Mouse (Mus musculus): Measurements from ENCODE around the gene Eps15l1. TPM values are rescaled to one million over a fixed set of nuclear protein-coding genes. Genes with fewer than 3 reads are reported as not detected.

The Eps15l1 gene
- polyA plus RNA-seq, 1 experiment from 2014 or later = 73.4 TPM

- H3K9me3 ChIP-seq (ENCODE audit: control insufficient read depth, low read length) = no peaks in the 10 kb centered on the region
- H3K27ac ChIP-seq (ENCODE audit: low read depth, low read length) = no peak overlapping the region
- no peak overlapping the region for H3K4me3 ChIP-seq (ENCODE audit: low read depth, low read length)
- no peak overlapping the region for H3K4me2 ChIP-seq (replicated peaks; ENCODE audit: low read depth, low read length)
- DNase-seq (ENCODE audit: low spot score) (no peak), ATAC-seq (ENCODE audit: low FRiP score) (no peak)
- no peaks in the 10 kb centered on the region for H3K4me1 ChIP-seq (replicated peaks; ENCODE audit: control insufficient read depth, insufficient read depth, low read length)
- peaks cover 23% of the 10 kb centered on the region; the same call in 1 of the 2 replicates for H3K36me3 ChIP-seq (ENCODE audit: control insufficient read depth, insufficient read depth, low read length)
- H3K9ac ChIP-seq (ENCODE audit: low read depth, low read length) = no peak overlapping the region
- no peaks in the 10 kb centered on the region for H3K27me3 ChIP-seq (ENCODE audit: control insufficient read depth, insufficient read depth, low read length)
- WGBS = 97% methylated on average over 2 of the region's 2 CpGs
Measured at GRCm38 (mm10) chr8:72385737-72386136, 35.5 kb downstream of the Eps15l1 start.

GRCm38 (mm10) chr8:72382395-72382794 is 38.9 kb downstream of the Eps15l1 start:
- no peaks in the 10 kb centered on the region for H3K9me3 ChIP-seq (ENCODE audit: control insufficient read depth, low read length)
- no peak overlapping the region for H3K9ac ChIP-seq (ENCODE audit: low read depth, low read length)
- no peak overlapping the region for H3K4me3 ChIP-seq (ENCODE audit: low read depth, low read length)
- no peak overlapping the region for H3K4me2 ChIP-seq (replicated peaks; ENCODE audit: low read depth, low read length)
- no peaks in the 10 kb centered on the region for H3K27me3 ChIP-seq (ENCODE audit: control insufficient read depth, insufficient read depth, low read length)
- DNase-seq (ENCODE audit: low spot score) = peak; percentile 12
- no peak overlapping the region for H3K27ac ChIP-seq (ENCODE audit: low read depth, low read length)
- 56% methylated on average over 5 of the region's 5 CpGs for WGBS
- no peaks in the 10 kb centered on the region for H3K4me1 ChIP-seq (replicated peaks; ENCODE audit: control insufficient read depth, insufficient read depth, low read length)
- H3K36me3 ChIP-seq (ENCODE audit: control insufficient read depth, insufficient read depth, low read length) = peaks cover 33% of the 10 kb centered on the region
- ATAC-seq (ENCODE audit: low FRiP score) = no peak

- no peaks in the 10 kb centered on the region for H3K4me1 ChIP-seq (replicated peaks; ENCODE audit: control insufficient read depth, insufficient read depth, low read length)
- no peaks in the 10 kb centered on the region for H3K9me3 ChIP-seq (ENCODE audit: control insufficient read depth, low read length)
- WGBS = 87% methylated on average over 8 of the region's 8 CpGs
- no peak overlapping the region for H3K9ac ChIP-seq (ENCODE audit: low read depth, low read length)
- DNase-seq (ENCODE audit: low spot score) = no peak
- no peak overlapping the region for H3K4me2 ChIP-seq (replicated peaks; ENCODE audit: low read depth, low read length)
- H3K36me3 ChIP-seq (ENCODE audit: control insufficient read depth, insufficient read depth, low read length) = peaks cover 27% of the 10 kb centered on the region
- no peaks in the 10 kb centered on the region for H3K27me3 ChIP-seq (ENCODE audit: control insufficient read depth, insufficient read depth, low read length)
- no peak overlapping the region for H3K27ac ChIP-seq (ENCODE audit: low read depth, low read length)
- ATAC-seq (ENCODE audit: low FRiP score) = no peak
- H3K4me3 ChIP-seq (ENCODE audit: low read depth, low read length) = no peak overlapping the region
Measured at GRCm38 (mm10) chr8:72380656-72381055, 40.6 kb downstream of the Eps15l1 start.

- Histone ChIP-seq H3K4me1 (replicated peaks; ENCODE audit: control insufficient read depth, insufficient read depth, low read length) (no peaks in the 10 kb centered on the region), H3K9ac (ENCODE audit: low read depth, low read length) (no peak overlapping the region), H3K27me3 (ENCODE audit: control insufficient read depth, insufficient read depth, low read length) (no peaks in the 10 kb centered on the region), H3K4me2 (replicated peaks; ENCODE audit: low read depth, low read length) (no peak overlapping the region), H3K27ac (ENCODE audit: low read depth, low read length) (no peak overlapping the region), H3K9me3 (ENCODE audit: control insufficient read depth, low read length) (no peaks in the 10 kb centered on the region), H3K4me3 (ENCODE audit: low read depth, low read length) (no peak overlapping the region), H3K36me3 (ENCODE audit: control insufficient read depth, insufficient read depth, low read length) (peaks cover 26% of the 10 kb centered on the region)
- 92% methylated on average over 2 of the region's 2 CpGs for WGBS
- DNase-seq (ENCODE audit: low spot score) (no peak), ATAC-seq (ENCODE audit: low FRiP score) (no peak)
Measured at GRCm38 (mm10) chr8:72376900-72377299, 44.4 kb downstream of the Eps15l1 start.

GRCm38 (mm10) chr8:72376309-72376708 is 45.0 kb downstream of the Eps15l1 start:
- WGBS = 100% methylated on average over 3 of the region's 5 CpGs
- no peak for DNase-seq (ENCODE audit: low spot score)
- H3K4me2 ChIP-seq (replicated peaks; ENCODE audit: low read depth, low read length) = no peak overlapping the region
- H3K27ac ChIP-seq (ENCODE audit: low read depth, low read length) = no peak overlapping the region
- no peak for ATAC-seq (ENCODE audit: low FRiP score)
- peaks cover 31% of the 10 kb centered on the region for H3K36me3 ChIP-seq (ENCODE audit: control insufficient read depth, insufficient read depth, low read length)
- no peaks in the 10 kb centered on the region for H3K9me3 ChIP-seq (ENCODE audit: control insufficient read depth, low read length)
- H3K27me3 ChIP-seq (ENCODE audit: control insufficient read depth, insufficient read depth, low read length) = no peaks in the 10 kb centered on the region
- H3K4me1 ChIP-seq (replicated peaks; ENCODE audit: control insufficient read depth, insufficient read depth, low read length) = no peaks in the 10 kb centered on the region
- no peak overlapping the region for H3K4me3 ChIP-seq (ENCODE audit: low read depth, low read length)
- no peak overlapping the region for H3K9ac ChIP-seq (ENCODE audit: low read depth, low read length)

- ATAC-seq (ENCODE audit: low FRiP score) = no peak
- 89% methylated on average over 5 of the region's 5 CpGs for WGBS
- no peak overlapping the region for H3K4me3 ChIP-seq (ENCODE audit: low read depth, low read length)
- no peak overlapping the region for H3K27ac ChIP-seq (ENCODE audit: low read depth, low read length)
- H3K4me1 ChIP-seq (replicated peaks; ENCODE audit: control insufficient read depth, insufficient read depth, low read length) = no peaks in the 10 kb centered on the region
- H3K9ac ChIP-seq (ENCODE audit: low read depth, low read length) = no peak overlapping the region
- DNase-seq (ENCODE audit: low spot score) = no peak
- no peaks in the 10 kb centered on the region for H3K27me3 ChIP-seq (ENCODE audit: control insufficient read depth, insufficient read depth, low read length)
- H3K9me3 ChIP-seq (ENCODE audit: control insufficient read depth, low read length) = no peaks in the 10 kb centered on the region
- H3K36me3 ChIP-seq (ENCODE audit: control insufficient read depth, insufficient read depth, low read length) = peaks cover 35% of the 10 kb centered on the region
- no peak overlapping the region for H3K4me2 ChIP-seq (replicated peaks; ENCODE audit: low read depth, low read length)
Measured at GRCm38 (mm10) chr8:72375161-72375560, 46.1 kb downstream of the Eps15l1 start.

GRCm38 (mm10) chr8:72372311-72372710 is 48.9 kb downstream of the Eps15l1 start:
- peaks cover 28% of the 10 kb centered on the region for H3K36me3 ChIP-seq (ENCODE audit: control insufficient read depth, insufficient read depth, low read length)
- H3K27ac ChIP-seq (ENCODE audit: low read depth, low read length) = no peak overlapping the region
- no peak overlapping the region for H3K9ac ChIP-seq (ENCODE audit: low read depth, low read length)
- no peak overlapping the region for H3K4me2 ChIP-seq (replicated peaks; ENCODE audit: low read depth, low read length)
- no peaks in the 10 kb centered on the region for H3K27me3 ChIP-seq (ENCODE audit: control insufficient read depth, insufficient read depth, low read length)
- H3K9me3 ChIP-seq (ENCODE audit: control insufficient read depth, low read length) = no peaks in the 10 kb centered on the region
- H3K4me3 ChIP-seq (ENCODE audit: low read depth, low read length) = no peak overlapping the region
- DNase-seq (ENCODE audit: low spot score) (no peak), ATAC-seq (ENCODE audit: low FRiP score) (no peak)
- no peaks in the 10 kb centered on the region for H3K4me1 ChIP-seq (replicated peaks; ENCODE audit: control insufficient read depth, insufficient read depth, low read length)
- WGBS = 98% methylated on average over 4 of the region's 4 CpGs

- no peak overlapping the region for H3K4me2 ChIP-seq (replicated peaks; ENCODE audit: low read depth, low read length)
- H3K36me3 ChIP-seq (ENCODE audit: control insufficient read depth, insufficient read depth, low read length) = peaks cover 28% of the 10 kb centered on the region
- DNase-seq (ENCODE audit: low spot score) = no peak
- H3K9ac ChIP-seq (ENCODE audit: low read depth, low read length) = no peak overlapping the region
- ATAC-seq (ENCODE audit: low FRiP score) = no peak
- no peak overlapping the region for H3K4me3 ChIP-seq (ENCODE audit: low read depth, low read length)
- H3K27me3 ChIP-seq (ENCODE audit: control insufficient read depth, insufficient read depth, low read length) = no peaks in the 10 kb centered on the region
- WGBS = 95% methylated on average over 3 of the region's 3 CpGs
- no peak overlapping the region for H3K27ac ChIP-seq (ENCODE audit: low read depth, low read length)
- H3K9me3 ChIP-seq (ENCODE audit: control insufficient read depth, low read length) = no peaks in the 10 kb centered on the region
- no peaks in the 10 kb centered on the region for H3K4me1 ChIP-seq (replicated peaks; ENCODE audit: control insufficient read depth, insufficient read depth, low read length)
Measured at GRCm38 (mm10) chr8:72371356-72371755, 49.9 kb downstream of the Eps15l1 start.

GRCm38 (mm10) chr8:72366435-72366834 is 54.8 kb downstream of the Eps15l1 start:
- no peaks in the 10 kb centered on the region for H3K27me3 ChIP-seq (ENCODE audit: control insufficient read depth, insufficient read depth, low read length)
- DNase-seq (ENCODE audit: low spot score) = no peak
- H3K36me3 ChIP-seq (ENCODE audit: control insufficient read depth, insufficient read depth, low read length) = peaks cover 23% of the 10 kb centered on the region
- no peak overlapping the region for H3K9ac ChIP-seq (ENCODE audit: low read depth, low read length)
- peak; percentile 15; the same call in 1 of the 2 replicates for ATAC-seq (ENCODE audit: low FRiP score)
- no peak overlapping the region for H3K4me2 ChIP-seq (replicated peaks; ENCODE audit: low read depth, low read length)
- H3K4me1 ChIP-seq (replicated peaks; ENCODE audit: control insufficient read depth, insufficient read depth, low read length) = no peaks in the 10 kb centered on the region
- no peak overlapping the region for H3K27ac ChIP-seq (ENCODE audit: low read depth, low read length)
- 100% methylated on average over 2 of the region's 2 CpGs for WGBS
- no peaks in the 10 kb centered on the region for H3K9me3 ChIP-seq (ENCODE audit: control insufficient read depth, low read length)
- H3K4me3 ChIP-seq (ENCODE audit: low read depth, low read length) = no peak overlapping the region

Data from hindbrain, embryonic 11.5 days (tissue).